Mouse (Mus musculus) cerebellum, postnatal 36 days (tissue): ENCODE measurements around the gene Zfp937.
A peak's percentile ranks its signal among the peaks of the same experiment; 100 is the strongest.
"Not testable (repeated sequence)": the region's sequence is repeated elsewhere in the genome, so short reads cannot be mapped to it uniquely, and the experiment has no call there.

ENCODE experiments used
- DNase-seq, 2 experiments: peaks; one replicate each; pipeline ENCODE4 v3.0.0; 2021 to 2022; ENCODE audit warnings: mixed read lengths in 2 of 2

Zfp937 gene

DNA sequence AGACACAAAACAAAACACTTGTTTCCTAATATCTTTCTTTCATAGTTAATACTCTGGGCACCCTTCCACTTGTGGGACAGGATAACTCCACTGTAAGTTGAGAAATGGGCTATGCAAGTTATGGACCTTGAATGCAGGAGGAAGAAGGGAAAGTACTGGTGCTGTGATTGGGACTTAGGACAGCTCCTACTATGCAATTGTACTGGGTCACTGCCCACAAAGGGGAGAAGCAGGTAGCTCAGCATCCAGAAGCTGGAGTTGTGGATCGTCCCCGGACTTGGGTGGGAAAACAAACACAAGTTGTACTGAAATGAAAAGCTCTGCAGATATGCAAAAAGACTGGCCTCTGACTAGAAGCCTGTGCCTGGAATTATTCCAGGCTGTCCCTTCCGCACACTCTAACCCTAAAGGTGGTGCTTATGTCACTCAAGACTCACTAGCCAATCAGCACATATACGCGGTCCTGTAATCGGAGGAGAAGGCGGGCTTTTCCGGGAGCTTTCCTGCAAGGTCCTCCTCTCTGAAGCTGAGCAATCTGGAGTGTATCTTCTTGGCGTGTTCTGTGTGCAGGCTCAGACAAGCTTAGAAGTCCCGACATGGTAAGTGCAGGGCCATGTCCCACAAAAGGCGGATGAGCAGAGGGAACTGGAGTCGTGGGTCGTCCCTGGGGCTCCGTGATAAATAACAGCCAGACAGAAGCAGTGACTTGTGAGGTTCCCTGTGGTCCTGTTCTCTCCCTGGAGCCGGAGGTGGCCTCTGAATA is at the start of gene Zfp937:
Zfp937 (plus strand) TSS at position 474 of the 763 bp plus-strand sequence.
- DNase-seq: peak; percentile 76 to 79

DNA sequence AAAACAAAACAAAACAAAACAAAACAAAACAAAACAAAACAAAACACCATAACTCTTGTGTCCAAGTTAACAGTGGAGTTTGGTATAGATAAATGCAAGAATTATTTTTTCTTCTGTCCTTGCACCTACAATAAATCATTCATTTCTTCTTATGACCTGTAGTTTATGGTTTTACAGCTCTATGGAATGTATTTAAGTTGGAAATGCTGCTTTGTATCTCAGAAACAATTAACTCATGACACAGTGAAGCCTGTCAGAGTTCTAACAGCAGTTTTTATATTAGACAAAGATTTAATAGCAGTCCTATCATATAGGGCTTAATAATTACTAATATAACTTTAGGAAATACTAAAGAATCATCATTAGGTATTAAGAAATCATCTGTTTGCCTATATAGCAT is 44.0 kb upstream of the Zfp937 start:
- no peak for DNase-seq

DNA sequence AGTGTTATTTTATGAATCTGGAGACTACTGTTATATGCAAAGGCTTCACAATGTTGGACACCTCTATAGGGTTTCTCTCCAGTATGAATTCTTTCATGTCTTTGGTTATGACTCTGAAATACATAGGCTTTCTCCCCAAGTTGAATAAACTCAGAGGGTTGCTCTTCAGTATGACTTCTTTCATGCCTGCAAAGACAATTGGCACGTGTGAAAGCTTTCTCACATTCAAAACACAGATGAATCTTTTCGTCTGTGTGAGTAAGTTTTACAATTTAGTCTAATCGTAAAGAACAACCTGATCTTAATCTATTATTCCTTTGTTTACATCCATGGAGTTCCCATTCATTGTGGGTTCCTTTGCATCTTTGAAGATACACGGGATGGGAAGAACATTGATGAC is 38.3 kb upstream of the Zfp937 start, which contains the start of gene Gm10770:
Gm10770 (minus strand) TSS at position 101 of the 400 bp plus-strand sequence.
- not testable (repeated sequence) for DNase-seq

DNA sequence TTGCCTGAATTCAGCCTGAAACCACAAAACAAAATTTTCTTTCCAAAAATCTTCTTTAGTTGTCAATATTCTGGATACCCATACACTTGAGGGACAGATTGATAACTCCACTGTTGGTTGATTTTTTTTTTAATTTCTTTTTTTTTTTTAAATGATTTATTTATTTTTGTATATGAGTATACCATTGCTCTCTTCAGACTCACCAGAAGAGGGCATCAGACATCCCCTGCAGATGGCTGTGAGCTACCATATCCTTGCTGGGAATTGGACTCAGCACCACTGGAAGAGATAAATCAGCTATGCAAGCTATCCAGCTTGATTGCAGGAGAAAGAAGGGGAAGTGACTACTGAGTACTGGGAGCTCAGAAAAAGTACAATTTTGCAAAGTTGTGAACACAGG is 36.8 kb upstream of the Zfp937 start:
- not testable (repeated sequence) for DNase-seq

DNA sequence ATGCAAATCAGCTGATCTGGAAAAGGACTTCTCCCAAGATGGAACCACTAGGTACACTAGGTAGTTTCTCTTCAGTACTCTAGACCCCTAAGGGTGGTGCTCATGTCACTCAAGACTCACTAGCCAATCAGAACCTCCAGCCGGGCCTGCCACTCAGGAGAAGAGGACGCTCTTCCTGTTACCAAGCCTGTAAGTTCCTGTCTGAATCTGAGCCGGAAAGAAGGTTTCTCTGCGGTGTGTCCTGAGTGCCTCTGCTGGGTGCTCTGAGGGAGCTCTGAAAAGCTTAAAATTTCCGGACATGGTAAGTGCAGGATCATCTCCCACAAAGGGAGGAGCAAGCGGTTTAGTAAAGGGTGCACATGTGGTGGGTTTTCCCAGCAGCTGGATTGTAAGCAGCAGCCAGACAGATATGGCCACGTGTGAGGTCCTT is 36.3 kb upstream of the Zfp937 start, which contains the start of gene Gm14139:
Gm14139 (plus strand) TSS at position 186 of the 430 bp plus-strand sequence.
- not testable (repeated sequence) for DNase-seq

DNA sequence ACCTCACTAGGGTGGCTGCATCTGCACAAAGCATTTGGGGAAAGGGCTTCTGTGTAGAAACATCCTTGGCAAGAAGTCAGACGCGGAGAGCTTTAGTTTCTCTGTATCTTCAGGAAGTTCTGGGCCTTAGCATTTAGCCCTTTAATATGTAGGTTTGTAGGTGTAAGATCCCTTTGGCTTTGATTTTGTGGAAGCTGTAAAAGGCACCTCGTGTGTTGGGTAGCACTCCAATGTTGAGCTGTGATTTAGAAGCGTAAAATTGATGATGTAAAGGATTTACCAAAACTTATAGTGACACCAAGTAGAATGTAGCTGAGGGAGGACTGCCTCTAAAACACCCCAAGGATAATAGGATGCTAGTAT is 471 bp downstream of the Zfp937 start:
- not testable (repeated sequence) for DNase-seq

DNA sequence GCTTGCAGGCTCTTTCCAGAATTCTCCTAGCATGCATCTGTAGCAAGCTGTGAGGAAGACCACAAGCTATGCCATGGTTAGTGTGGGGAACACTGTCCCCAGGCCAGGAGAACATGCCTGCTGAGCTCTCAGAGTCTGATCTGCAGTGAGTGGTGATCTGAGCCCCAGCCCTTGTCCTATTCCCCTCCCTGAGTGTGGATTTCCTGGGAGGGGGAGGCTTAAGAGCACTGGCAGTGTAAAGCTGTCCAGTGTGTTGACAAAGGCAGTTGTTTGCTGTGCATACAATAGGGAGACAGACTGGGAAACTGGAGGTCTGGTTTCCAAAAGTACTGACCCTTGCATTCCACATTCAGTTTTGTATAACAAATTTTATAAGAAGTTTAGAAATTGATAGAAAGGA is 5.4 kb downstream of the Zfp937 start:
- not testable (repeated sequence) for DNase-seq

DNA sequence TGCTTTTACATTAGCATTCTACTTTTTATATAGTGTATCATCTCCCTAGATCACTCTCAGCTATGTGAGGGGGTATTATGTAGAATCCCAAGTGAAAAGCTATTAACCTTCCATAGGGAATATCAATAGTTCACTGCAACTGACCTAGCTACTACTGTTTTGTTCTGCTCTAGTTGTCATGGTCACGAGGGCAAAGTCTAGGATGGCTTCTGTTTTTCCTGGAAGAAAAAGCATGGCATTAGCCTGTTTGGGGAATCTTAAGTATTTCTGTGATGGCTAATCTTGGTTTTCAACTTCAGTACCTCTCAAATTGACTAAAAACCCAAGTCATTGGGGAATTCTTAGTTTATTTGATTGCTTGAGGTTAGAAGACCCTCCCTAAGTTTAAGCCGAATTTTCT is 25.3 kb downstream of the Zfp937 start:
- no peak for DNase-seq

DNA sequence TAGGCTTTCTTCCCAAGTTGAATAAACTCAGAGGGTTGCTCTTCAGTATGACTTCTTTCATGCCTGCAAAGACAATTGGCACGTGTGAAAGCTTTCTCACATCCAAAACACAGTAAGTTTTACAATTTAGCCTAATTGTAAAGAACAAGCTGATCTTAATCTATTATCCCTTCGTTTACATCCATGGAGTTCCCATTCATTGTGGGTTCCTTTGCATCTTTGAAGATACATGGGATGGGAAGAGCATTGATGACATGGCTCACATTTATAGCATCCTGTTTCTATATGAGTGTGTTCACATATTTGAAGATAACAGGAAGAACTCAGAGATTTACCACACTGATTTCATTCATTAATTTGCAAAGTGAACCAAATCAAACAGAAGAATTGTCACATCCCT is 37.6 kb downstream of the Zfp937 start, which contains the start of gene Gm21994:
Gm21994 (minus strand) TSS at position 101 of the 400 bp plus-strand sequence.
- not testable (repeated sequence) for DNase-seq

DNA sequence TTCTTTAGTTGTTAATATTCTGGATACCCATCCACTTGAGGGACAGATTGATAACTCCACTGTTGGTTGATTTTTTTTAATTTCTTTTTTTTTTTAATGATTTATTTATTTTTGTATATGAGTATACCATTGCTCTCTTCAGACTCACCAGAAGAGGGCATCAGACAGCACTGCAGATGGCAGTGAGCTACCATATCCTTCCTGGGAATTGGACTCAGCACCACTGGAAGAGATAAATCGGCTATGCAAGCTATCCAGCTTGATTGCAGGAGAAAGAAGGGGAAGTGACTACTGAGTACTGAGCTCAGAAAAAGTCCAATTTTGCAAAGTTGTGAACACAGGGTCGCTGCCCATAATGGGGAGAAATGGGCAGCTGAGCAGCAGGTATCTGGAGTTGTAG is 39.0 kb downstream of the Zfp937 start:
- not testable (repeated sequence) for DNase-seq

DNA sequence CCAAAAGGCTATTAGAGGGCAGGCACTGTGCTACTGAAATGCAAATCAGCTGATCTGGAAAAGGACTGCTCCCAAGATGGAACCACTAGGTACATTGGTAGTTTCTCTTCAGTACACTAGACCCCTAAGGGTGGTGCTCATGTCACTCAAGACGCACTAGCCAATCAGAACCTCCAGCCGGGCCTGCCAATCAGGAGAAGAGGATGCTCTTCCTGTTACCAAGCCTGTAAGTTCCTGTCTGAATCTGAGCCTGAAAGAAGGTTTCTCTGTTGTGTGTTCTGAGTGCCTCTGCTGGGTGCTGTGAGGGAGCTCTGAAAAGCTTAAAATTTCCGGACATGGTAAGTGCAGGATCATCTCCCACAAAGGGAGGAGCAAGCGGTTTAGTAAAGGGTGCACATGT is 39.4 kb downstream of the Zfp937 start, which contains the start of gene Gm14124:
Gm14124 (plus strand) TSS at position 227 of the 400 bp plus-strand sequence.
- not testable (repeated sequence) for DNase-seq
